Mouse (Mus musculus): ENCODE measurements around the gene Tnfsf13b. TPM values are rescaled to one million over a fixed set of nuclear protein-coding genes. Genes with fewer than 3 reads are reported as not detected.

Tnfsf13b gene
- total RNA-seq, 2 experiments from 2014 or later: 2.0 to 3.4 TPM

GRCm38 (mm10) chr8:9980188-9980587 is 26.1 kb upstream of the Tnfsf13b start:
- Histone ChIP-seq H3K4me3 (no peak overlapping the region), H3K27ac (no peak overlapping the region)
- intact Hi-C loops (cut with DNase I): no loop called here
- DNase-seq (ENCODE audit: extremely low spot score in 1 of 2, low spot score in 2 of 2): no peak
- no peak for TF ChIP-seq CTCF (IDR thresholded peaks at IDR 0.05)

GRCm38 (mm10) chr8:10004115-10004514 is 2.2 kb upstream of the Tnfsf13b start:
- peak in 1 of 2 experiments; percentile 19 for DNase-seq (ENCODE audit: extremely low spot score in 1 of 2, low spot score in 2 of 2)
- Histone ChIP-seq H3K27ac (no peak overlapping the region), H3K4me3 (no peak overlapping the region)
- intact Hi-C loops (cut with DNase I): no loop called here
- TF ChIP-seq CTCF (IDR thresholded peaks at IDR 0.05): no peak

- intact Hi-C loops (cut with DNase I): no loop called here
- DNase-seq (ENCODE audit: extremely low spot score in 1 of 2, low spot score in 2 of 2): peak; percentile 28 to 41
- Histone ChIP-seq H3K27ac (peak overlapping the region; percentile 24; the same call in 1 of the 2 replicates), H3K4me3 (peak overlapping the region; percentile 43)
- TF ChIP-seq CTCF (IDR thresholded peaks at IDR 0.05): no peak
Measured at GRCm38 (mm10) chr8:10006986-10007659, 856 bp downstream of the Tnfsf13b start.

GRCm38 (mm10) chr8:10007660-10008028 is 1.4 kb downstream of the Tnfsf13b start:
- intact Hi-C loops (cut with DNase I): no loop called here

GRCm38 (mm10) chr8:10016252-10016651 is 10.0 kb downstream of the Tnfsf13b start:
- Histone ChIP-seq H3K27ac (no peak overlapping the region), H3K4me3 (no peak overlapping the region)
- intact Hi-C loops (cut with DNase I): no loop called here
- no peak for DNase-seq (ENCODE audit: extremely low spot score in 1 of 2, low spot score in 2 of 2)
- TF ChIP-seq CTCF (IDR thresholded peaks at IDR 0.05): no peak

More at GRCm38 (mm10) chr8:10007660-10008028, 1.4 kb downstream of the Tnfsf13b start:
- TF ChIP-seq CTCF (IDR thresholded peaks at IDR 0.05): no peak
- peak overlapping the region; percentile 43 for H3K4me3 ChIP-seq
- no peak for DNase-seq (ENCODE audit: extremely low spot score in 1 of 2, low spot score in 2 of 2)
- no peak overlapping the region; the same call in 1 of the 2 replicates for H3K27ac ChIP-seq

GRCm38 (mm10) chr8:10017231-10017630 is 11.0 kb downstream of the Tnfsf13b start:
- Histone ChIP-seq H3K4me3 (no peak overlapping the region), H3K27ac (no peak overlapping the region)
- intact Hi-C loops (cut with DNase I): no loop called here
- DNase-seq (ENCODE audit: extremely low spot score in 1 of 2, low spot score in 2 of 2): peak in 1 of 2 experiments; percentile 20
- no peak for TF ChIP-seq CTCF (IDR thresholded peaks at IDR 0.05)

- intact Hi-C loops (cut with DNase I): no loop called here
- Histone ChIP-seq H3K4me3 (no peak overlapping the region), H3K27ac (no peak overlapping the region)
- DNase-seq (ENCODE audit: extremely low spot score in 1 of 2, low spot score in 2 of 2): no peak
- TF ChIP-seq CTCF (IDR thresholded peaks at IDR 0.05): no peak
Measured at GRCm38 (mm10) chr8:10030320-10031060, 24.2 kb downstream of the Tnfsf13b start.

GRCm38 (mm10) chr8:10031177-10031576 is 24.9 kb downstream of the Tnfsf13b start:
- no peak overlapping the region for H3K27ac ChIP-seq
- no peak for TF ChIP-seq CTCF (IDR thresholded peaks at IDR 0.05)
- DNase-seq (ENCODE audit: extremely low spot score in 1 of 2, low spot score in 2 of 2): no peak
- no peak overlapping the region for H3K4me3 ChIP-seq
- intact Hi-C loops (cut with DNase I): no loop called here

- DNase-seq (ENCODE audit: extremely low spot score in 1 of 2, low spot score in 2 of 2): no peak
- TF ChIP-seq CTCF (IDR thresholded peaks at IDR 0.05): no peak
- intact Hi-C loops (cut with DNase I): loop anchor here (5.0 kb wide), 1 partner anchor 191 kb away; no protein-coding TSS in a partner anchor
- no peak overlapping the region for H3K27ac ChIP-seq
- no peak overlapping the region for H3K4me3 ChIP-seq
Measured at GRCm38 (mm10) chr8:10040866-10041265, 34.6 kb downstream of the Tnfsf13b start.

GRCm38 (mm10) chr8:10043842-10044510 is 37.7 kb downstream of the Tnfsf13b start:
- TF ChIP-seq CTCF (IDR thresholded peaks at IDR 0.05): peak; percentile 72
- peak; percentile 49 to 66 for DNase-seq (ENCODE audit: extremely low spot score in 1 of 2, low spot score in 2 of 2)
- intact Hi-C loops (cut with DNase I): loop anchor here (2.0 to 5.0 kb wide), 3 partner anchors 188 to 359 kb away; no protein-coding TSS in a partner anchor
- H3K27ac ChIP-seq: no peak overlapping the region
- H3K4me3 ChIP-seq: no peak overlapping the region

- H3K27ac ChIP-seq: no peak overlapping the region
- no peak for TF ChIP-seq CTCF (IDR thresholded peaks at IDR 0.05)
- no peak for DNase-seq (ENCODE audit: extremely low spot score in 1 of 2, low spot score in 2 of 2)
- intact Hi-C loops (cut with DNase I): loop anchor here (2.0 to 5.0 kb wide), 2 partner anchors 68 to 357 kb away; partner anchors contain the start of genes Abhd13 and Lig4
- no peak overlapping the region for H3K4me3 ChIP-seq
Measured at GRCm38 (mm10) chr8:10045743-10046142, 39.5 kb downstream of the Tnfsf13b start.

- intact Hi-C loops (cut with DNase I): loop anchor here (5.0 kb wide), 1 partner anchor 72 kb away; the partner anchor contains the start of genes Abhd13 and Lig4
- DNase-seq (ENCODE audit: extremely low spot score in 1 of 2, low spot score in 2 of 2): peak; percentile 46 to 57
- peak overlapping the region; percentile 61 for H3K27ac ChIP-seq
- TF ChIP-seq CTCF (IDR thresholded peaks at IDR 0.05): no peak
- no peak overlapping the region for H3K4me3 ChIP-seq
Measured at GRCm38 (mm10) chr8:10049162-10049561, 42.9 kb downstream of the Tnfsf13b start.
